Mouse (Mus musculus) megakaryocyte, embryonic 14.5 days (primary cell): ENCODE data around the gene Nek2. TPM values are rescaled to one million over a fixed set of nuclear protein-coding genes. Genes with fewer than 3 reads are reported as not detected.
A peak's percentile ranks its signal among the peaks of the same experiment; 100 is the strongest.

ENCODE experiments used
- H3K27me3 ChIP-seq: replicated peaks from 2 replicates; pipeline ENCODE3; 2012; ENCODE audit warnings: inconsistent platforms
- H3K36me3 ChIP-seq: replicated peaks from 2 replicates; pipeline ENCODE3; 2012; ENCODE audit warnings: low read length, inconsistent platforms, mixed read lengths
- H3K4me1 ChIP-seq: 2 replicates; pipeline ENCODE4 v1.6.1; 2012; ENCODE audit warnings: inconsistent platforms
- H3K4me3 ChIP-seq: replicated peaks from 2 replicates; pipeline ENCODE3; 2012; ENCODE audit warnings: moderate library complexity, mild to moderate bottlenecking, inconsistent platforms
- H3K9me3 ChIP-seq: 2 replicates; pipeline ENCODE4 v1.6.1; 2012; ENCODE audit warnings: inconsistent platforms
- FLI1 ChIP-seq: IDR thresholded peaks from 2 replicates; pipeline ENCODE4 v1.6.1; 2012; ENCODE audit warnings: low read length, inconsistent platforms, mixed read lengths
- GATA1 ChIP-seq: IDR thresholded peaks from 3 replicates; pipeline ENCODE4 v1.6.1; 2012; ENCODE audit warnings: mixed read lengths, low read length, inconsistent platforms, borderline replicate concordance
- polyA plus RNA-seq: library from polyadenylated mRNA; stranded (reverse); fragments of >175 nt; gene quantifications from 2 replicates; pipeline ENCODE4 v1.2.3, GENCODE M21; 2012; ENCODE audit warnings: low replicate concordance; ENCODE audit not compliant: insufficient read depth

Nek2 gene
- polyA plus RNA-seq, 1 experiment, result 1.7 TPM

GRCm38 (mm10) chr1:191875006-191875405, 53.8 kb downstream of the Nek2 start:
- Histone ChIP-seq H3K9me3 (no peaks in the 10 kb centered on the region), H3K4me3 (no peak overlapping the region), H3K36me3 (peaks cover 2% of the 10 kb centered on the region), H3K4me1 (peaks cover 81% of the 10 kb centered on the region), H3K27me3 (peaks cover 9% of the 10 kb centered on the region)
- TF ChIP-seq FLI1 (no peak), GATA1 (no peak)

DNA sequence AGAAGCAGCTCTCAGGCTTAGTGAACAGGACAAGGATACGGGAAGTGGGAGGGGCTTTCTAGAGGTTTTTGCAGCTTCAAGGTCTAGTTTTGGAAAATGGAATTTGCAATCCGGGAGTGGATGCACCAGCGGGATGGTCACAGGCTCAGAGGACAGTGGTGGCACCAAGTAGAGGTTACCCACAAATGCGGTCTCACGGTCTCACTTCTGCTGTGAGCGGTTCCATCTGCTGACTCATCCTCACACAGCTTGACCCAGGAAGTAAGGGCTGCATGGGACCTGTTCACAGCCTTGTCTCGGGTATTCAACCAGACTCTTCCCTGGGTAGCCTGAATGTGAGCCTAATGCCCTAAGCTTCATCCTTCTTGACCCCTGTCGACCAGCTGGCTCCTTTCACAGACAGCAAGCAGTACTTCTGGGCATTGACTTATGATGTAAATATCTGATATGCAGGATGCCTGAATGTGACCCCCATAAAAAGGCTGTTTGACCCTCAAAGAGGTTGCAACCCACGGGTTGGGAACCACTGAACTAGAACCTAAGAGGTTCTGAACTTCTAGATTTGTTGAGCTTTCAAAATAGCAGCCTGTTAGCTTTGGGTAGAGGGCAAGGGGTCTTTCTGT, 54.5 kb downstream of the Nek2 start:
- peaks cover 89% of the 10 kb centered on the region for H3K4me1 ChIP-seq
- H3K4me3 ChIP-seq, result peak overlapping the region; percentile 60
- H3K9me3 ChIP-seq, result no peaks in the 10 kb centered on the region
- H3K27me3 ChIP-seq, result peaks cover 9% of the 10 kb centered on the region
- peaks cover 2% of the 10 kb centered on the region for H3K36me3 ChIP-seq
- no peak for TF ChIP-seq GATA1
- no peak for TF ChIP-seq FLI1

- H3K4me1 ChIP-seq, result peaks cover 100% of the 10 kb centered on the region
Observed at GRCm38 (mm10) chr1:191877681-191878080, 56.4 kb downstream of the Nek2 start.

DNA sequence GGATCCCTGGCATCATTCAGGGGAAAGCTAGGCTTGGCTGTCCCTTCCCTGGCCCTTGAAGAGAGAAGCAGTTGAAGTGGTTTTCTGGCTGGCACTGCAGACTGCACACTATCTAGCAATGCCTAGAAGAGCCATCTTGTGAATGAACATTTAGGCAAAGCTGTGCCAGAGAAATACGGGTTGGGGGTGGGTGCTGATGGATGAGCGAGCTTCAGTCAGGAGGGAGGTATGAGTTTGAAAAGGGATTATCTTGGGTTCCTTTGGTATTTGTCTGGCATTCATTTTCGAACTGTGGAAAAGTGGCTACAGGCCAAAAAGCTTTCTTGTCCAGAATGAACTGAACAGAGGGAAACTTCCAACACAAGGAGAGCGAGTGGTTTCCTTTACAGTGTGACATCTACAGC, 57.3 kb downstream of the Nek2 start:
- Histone ChIP-seq H3K4me3 (peak overlapping the region; percentile 72), H3K36me3 (peaks cover 2% of the 10 kb centered on the region), H3K27me3 (peaks cover 9% of the 10 kb centered on the region), H3K4me1 (peaks cover 100% of the 10 kb centered on the region), H3K9me3 (no peaks in the 10 kb centered on the region)
- TF ChIP-seq GATA1, result no peak
- no peak for TF ChIP-seq FLI1

More at GRCm38 (mm10) chr1:191877681-191878080, 56.4 kb downstream of the Nek2 start:
- Histone ChIP-seq H3K9me3 (no peaks in the 10 kb centered on the region), H3K27me3 (peaks cover 9% of the 10 kb centered on the region), H3K4me3 (no peak overlapping the region), H3K36me3 (peaks cover 2% of the 10 kb centered on the region)
- TF ChIP-seq FLI1 (no peak), GATA1 (no peak)

DNA sequence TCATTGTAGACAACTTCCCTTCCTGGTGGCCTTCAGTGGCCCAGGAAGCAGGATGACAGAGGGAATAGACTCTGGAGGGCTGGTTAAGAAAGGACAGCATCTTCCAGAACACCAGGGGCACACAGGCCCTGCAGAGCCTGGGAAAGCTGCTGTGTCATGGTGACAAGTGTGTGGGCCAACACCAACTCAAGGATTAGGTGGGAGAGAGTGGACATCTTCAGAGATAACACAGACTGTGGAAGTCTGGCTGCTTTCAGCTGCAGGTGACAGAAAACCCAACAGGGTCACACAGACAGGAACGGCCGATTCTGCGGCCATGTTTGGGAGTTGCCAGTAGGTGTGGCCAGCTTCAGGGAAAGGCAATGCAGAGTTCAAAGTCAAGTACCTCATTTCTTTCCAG, 59.0 kb downstream of the Nek2 start:
- TF ChIP-seq GATA1, result no peak
- no peak for TF ChIP-seq FLI1
- Histone ChIP-seq H3K4me1 (peaks cover 100% of the 10 kb centered on the region), H3K4me3 (peak overlapping the region; percentile 86), H3K36me3 (peaks cover 2% of the 10 kb centered on the region), H3K9me3 (no peaks in the 10 kb centered on the region), H3K27me3 (peaks cover 4% of the 10 kb centered on the region)

DNA sequence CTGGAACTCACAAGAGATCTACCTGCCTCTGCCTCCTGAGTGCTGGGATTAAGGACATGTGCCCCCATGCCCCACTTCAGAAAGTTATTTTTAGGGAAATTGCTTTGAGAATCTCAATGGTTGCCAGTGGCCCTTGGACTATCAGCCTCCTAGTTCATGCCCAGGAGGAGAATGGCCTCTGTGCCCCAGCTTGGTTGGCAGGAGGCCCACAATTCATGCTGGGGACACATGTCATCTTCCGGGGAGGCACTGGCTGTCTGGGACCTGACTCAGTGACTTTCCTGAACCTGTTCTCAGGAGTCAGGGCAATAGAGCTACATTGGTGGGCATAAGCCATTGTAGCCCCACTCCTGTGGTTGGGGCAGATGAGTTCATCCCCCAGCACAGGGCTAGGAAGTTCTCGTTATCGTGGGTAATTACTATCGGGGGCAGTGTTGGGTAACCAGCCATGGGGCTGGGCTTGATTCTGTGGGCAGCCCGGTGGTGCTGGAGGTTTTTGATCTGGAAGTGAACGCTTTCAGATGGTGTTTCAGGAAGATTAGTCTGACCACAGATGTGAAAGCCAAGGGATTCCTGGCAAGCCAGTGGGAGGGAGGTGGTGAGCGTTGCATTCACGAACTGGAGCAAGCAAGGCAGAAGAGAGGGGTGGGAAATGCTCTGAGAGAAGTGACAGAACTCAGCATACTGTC, 59.8 kb downstream of the Nek2 start:
- TF ChIP-seq GATA1, result no peak
- Histone ChIP-seq H3K4me1 (peaks cover 100% of the 10 kb centered on the region), H3K4me3 (peak overlapping the region; percentile 88)

DNA sequence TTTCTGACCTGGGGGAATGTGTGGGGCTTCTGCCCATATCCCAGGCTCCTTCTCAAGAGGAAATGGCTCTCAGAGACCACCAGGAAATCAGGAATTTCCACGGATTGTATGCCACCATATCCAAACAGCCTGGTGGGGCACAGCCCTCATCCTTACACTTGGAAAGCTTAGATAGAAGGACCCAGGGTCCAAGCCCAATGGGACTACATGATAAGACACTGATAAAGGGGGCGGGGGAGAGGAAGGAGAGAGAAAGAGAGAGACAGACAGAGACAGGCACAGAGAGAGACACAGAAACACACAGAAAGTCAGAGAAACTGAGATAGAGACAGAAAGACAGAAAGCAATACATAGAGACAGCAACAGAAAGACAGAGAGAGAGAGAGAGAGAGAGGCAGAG, 60.4 kb downstream of the Nek2 start:
- H3K27me3 ChIP-seq, result peaks cover 4% of the 10 kb centered on the region
- peak overlapping the region; percentile 88 for H3K4me3 ChIP-seq
- TF ChIP-seq GATA1 (no peak), FLI1 (no peak)
- H3K36me3 ChIP-seq, result peaks cover 4% of the 10 kb centered on the region
- no peaks in the 10 kb centered on the region for H3K9me3 ChIP-seq
- peaks cover 100% of the 10 kb centered on the region for H3K4me1 ChIP-seq

More for the DNA sequence above, 59.8 kb downstream of the Nek2 start:
- H3K9me3 ChIP-seq, result no peaks in the 10 kb centered on the region
- peaks cover 4% of the 10 kb centered on the region for H3K27me3 ChIP-seq
- H3K36me3 ChIP-seq, result peaks cover 2% of the 10 kb centered on the region

Other genes with a start within 250 kb of the Nek2 start
- gene Dtl, start 245.9 kb upstream of the Nek2 start, polyA plus RNA-seq, result 1.5 and 2.3 TPM in 2 replicates
- gene Ints7, start 245.8 kb upstream of the Nek2 start, polyA plus RNA-seq, result 3.4 and 5.8 TPM in 2 replicates
- gene Lpgat1, start 103.6 kb upstream of the Nek2 start, polyA plus RNA-seq, result 1.9 TPM in 1 of 2 replicates, not detected in the other
- gene Slc30a1, start 85.3 kb downstream of the Nek2 start, polyA plus RNA-seq, result 22.9 and 46.4 TPM in 2 replicates
- 0.88 and 1.3 TPM in 2 replicates for gene Rd3, start 155.9 kb downstream of the Nek2 start, polyA plus RNA-seq